Mouse (Mus musculus): ENCODE results near the gene Drd2.

Gene Drd2

DNA sequence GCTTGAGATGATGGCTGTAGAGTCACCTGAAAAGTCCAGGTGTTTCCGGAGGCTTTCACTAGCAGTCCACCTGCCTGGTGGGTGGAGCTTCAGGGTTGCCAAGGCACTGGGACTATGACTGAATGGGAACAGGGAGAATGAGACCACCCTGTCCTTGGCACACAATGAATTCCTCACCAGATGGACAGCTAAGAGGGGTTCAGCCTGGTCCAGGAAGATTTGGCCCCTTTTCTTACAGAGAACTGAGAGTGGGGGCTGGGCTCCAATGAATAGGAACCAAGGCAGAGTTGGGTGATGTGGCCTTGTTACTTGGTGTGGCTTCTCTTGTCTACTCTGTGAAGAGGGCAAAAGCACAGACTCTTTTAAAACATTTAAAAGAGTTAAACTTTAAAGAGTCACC is 112.0 kb downstream of the Drd2 start:
- no peak for DNase-seq (ENCODE audit: low spot score in 2 of 2)

DNA sequence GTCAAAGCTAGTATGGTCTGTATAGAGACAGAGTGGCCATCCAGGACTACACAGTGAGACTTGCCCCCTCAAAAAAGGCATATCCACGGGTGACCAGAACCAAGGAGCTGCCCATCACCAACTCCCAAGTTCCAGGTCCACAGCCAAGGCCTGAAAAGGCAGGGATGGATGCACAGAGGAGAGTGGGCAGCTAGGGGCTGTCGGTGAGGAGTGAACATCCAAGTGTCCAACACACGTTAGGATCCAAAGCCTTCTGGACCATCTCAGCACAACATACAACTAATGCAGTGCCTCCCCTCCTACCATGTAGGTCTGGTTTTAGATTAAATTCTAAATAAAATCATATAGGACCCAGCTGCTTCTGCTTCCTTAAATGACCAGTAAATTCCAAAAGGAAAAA is 115.7 kb downstream of the Drd2 start:
- DNase-seq (ENCODE audit: low spot score in 2 of 2) = no peak

Data from urinary bladder, postnatal 36 days (tissue).